Mouse (Mus musculus) liver, embryonic 11.5 days (tissue): ENCODE measurements around the gene Klhl20. TPM values are rescaled to one million over a fixed set of nuclear protein-coding genes. Genes with fewer than 3 reads are reported as not detected.

Experiments
- ATAC-seq: fragments of 200-750 bp; cut with Nextera tagmentation; replicated peaks from 2 replicates; pipeline ENCODE4 v1.8.0; 2017; ENCODE audit warnings: moderate number of reproducible peaks, mild to moderate bottlenecking, moderate TSS enrichment, moderate library complexity; ENCODE audit not compliant: low FRiP score
- DNase-seq: peaks from one replicate; pipeline ENCODE4 v3.0.0-alpha.2; 2017; ENCODE audit warnings: low spot score
- H3K27ac ChIP-seq: fragments of 300-500 bp; sonication (generic); 2 replicates; pipeline ENCODE4 v1.5.1; 2014; ENCODE audit warnings: mild to moderate bottlenecking, low read depth, low read length, control low read depth
- H3K27me3 ChIP-seq: fragments of 300-500 bp; sonication (generic); replicated peaks from 2 replicates; pipeline ENCODE4 v1.6.1; 2014; ENCODE audit warnings: low read length, mixed read lengths; ENCODE audit not compliant: control insufficient read depth, insufficient read depth
- H3K36me3 ChIP-seq: fragments of 300-500 bp; sonication (generic); 2 replicates; pipeline ENCODE4 v1.6.1; 2014; ENCODE audit warnings: mild to moderate bottlenecking, low read length, moderate library complexity, mixed read lengths; ENCODE audit not compliant: control insufficient read depth, insufficient read depth
- H3K4me1 ChIP-seq: fragments of 300-500 bp; sonication (generic); replicated peaks from 2 replicates; pipeline ENCODE4 v1.6.1; 2014; ENCODE audit warnings: low read length, mixed read lengths; ENCODE audit not compliant: control insufficient read depth, insufficient read depth
- H3K4me2 ChIP-seq: fragments of 300-500 bp; sonication (generic); 2 replicates; pipeline ENCODE4 v1.6.1; 2014; ENCODE audit warnings: mild to moderate bottlenecking, control low read depth, moderate library complexity
- H3K4me3 ChIP-seq: fragments of 300-500 bp; sonication (generic); 2 replicates; pipeline ENCODE4 v1.5.1; 2014; ENCODE audit warnings: low read depth, low read length, control low read depth
- H3K9ac ChIP-seq: fragments of 300-500 bp; sonication (generic); 2 replicates; pipeline ENCODE4 v1.6.1; 2014; ENCODE audit warnings: low read depth, low read length, control low read depth
- H3K9me3 ChIP-seq: fragments of 300-500 bp; sonication (generic); 2 replicates; pipeline ENCODE4 v1.6.1; 2016; ENCODE audit warnings: low read length, inconsistent platforms, mixed read lengths; ENCODE audit not compliant: control insufficient read depth
- WGBS: fragments of 180-500 bp; shearing (Covaris S2); extraction: QIAGEN DNeasy Blood & Tissue Kit; methylation state at CpG from one replicate; pipeline ENCODE4 v1.1.7; 2014; 5-methylcytosine and 5-hydroxymethylcytosine counted together
- polyA plus RNA-seq: library from polyadenylated mRNA; unstranded; fragments of >200 nt; fragmentation: Nextera tagmentation; extraction: Ambion mirVana; gene quantifications from 2 replicates; pipeline ENCODE4 v1.2.1, GENCODE M21; 2014

Gene Klhl20
- polyA plus RNA-seq, 1 experiment from 2014 or later: 14.6 TPM

GRCm38 (mm10) chr1:161103842-161104241 is 27.5 kb downstream of the Klhl20 start:
- peaks cover 6% of the 10 kb centered on the region; the same call in 1 of the 2 replicates for H3K36me3 ChIP-seq
- H3K9me3 ChIP-seq: no peaks in the 10 kb centered on the region
- H3K4me3 ChIP-seq: no peak overlapping the region
- H3K4me2 ChIP-seq: no peak overlapping the region
- no peak overlapping the region for H3K9ac ChIP-seq
- no peaks in the 10 kb centered on the region for H3K27me3 ChIP-seq
- ATAC-seq (no peak), DNase-seq (no peak)
- no peaks in the 10 kb centered on the region; the same call in 1 of the 2 replicates for H3K4me1 ChIP-seq
- 77% methylated on average over 1 of the region's 1 CpGs for WGBS
- H3K27ac ChIP-seq: no peak overlapping the region

DNA sequence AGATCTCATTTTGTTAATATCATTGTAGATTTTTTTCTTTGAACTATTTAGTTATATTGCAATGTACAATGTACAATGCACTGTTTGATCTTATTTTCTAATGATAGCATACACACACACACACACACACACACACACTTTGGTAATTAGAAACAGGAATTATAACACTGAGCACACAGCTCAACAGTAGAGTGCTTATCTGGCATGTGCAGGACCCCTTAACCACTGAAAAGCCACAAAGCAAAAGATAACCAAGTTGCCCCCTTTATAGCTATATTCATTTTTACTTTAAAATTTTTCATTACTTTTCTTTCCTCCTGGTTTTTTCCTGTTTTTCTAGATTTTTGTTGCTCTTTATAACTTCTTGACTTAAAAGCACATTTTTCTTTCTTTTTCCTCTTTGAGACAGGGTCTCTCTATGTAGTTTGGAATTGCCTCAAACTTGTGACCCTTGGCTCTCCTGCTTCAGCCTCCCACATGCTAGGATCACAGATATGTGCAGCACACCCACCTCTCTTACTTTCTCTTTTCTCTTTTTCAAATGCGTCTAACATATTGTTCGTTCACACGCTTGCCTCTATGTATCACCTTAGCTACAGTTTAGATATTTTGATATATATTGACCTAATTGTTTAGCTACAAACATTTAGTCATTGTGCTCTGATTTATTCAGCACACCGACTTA is 31.4 kb downstream of the Klhl20 start:
- Histone ChIP-seq H3K9me3 (no peaks in the 10 kb centered on the region), H3K9ac (no peak overlapping the region), H3K27me3 (no peaks in the 10 kb centered on the region), H3K4me3 (no peak overlapping the region), H3K4me2 (peak overlapping the region; percentile 56), H3K36me3 (peaks cover 6% of the 10 kb centered on the region; the same call in 1 of the 2 replicates), H3K4me1 (no peaks in the 10 kb centered on the region; the same call in 1 of the 2 replicates), H3K27ac (peak overlapping the region; percentile 73)
- ATAC-seq: peak; percentile 95
- no peak for DNase-seq
- WGBS: 54% methylated on average over 4 of the region's 4 CpGs

DNA sequence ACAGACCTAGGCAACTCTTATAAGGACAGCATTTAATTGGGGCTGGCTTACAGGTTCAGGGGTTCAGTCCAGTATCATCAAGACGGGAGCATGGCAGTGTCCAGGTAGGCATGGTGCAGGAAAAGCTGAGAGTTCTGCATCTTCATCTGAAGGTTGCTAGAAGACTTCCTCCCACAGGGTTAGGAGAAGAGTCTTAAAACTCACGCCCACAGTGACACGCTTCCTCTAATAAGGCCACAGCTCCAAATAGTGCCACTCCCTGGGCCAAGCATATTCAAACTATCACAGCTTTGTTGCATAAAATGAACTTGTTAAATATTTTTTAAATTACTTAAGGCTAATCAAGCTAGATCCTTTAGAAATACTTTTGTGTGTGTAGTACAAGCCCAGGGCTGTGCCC is 54.1 kb downstream of the Klhl20 start:
- Histone ChIP-seq H3K36me3 (peaks cover 14% of the 10 kb centered on the region), H3K4me1 (peaks cover 15% of the 10 kb centered on the region; the same call in 1 of the 2 replicates), H3K9me3 (no peaks in the 10 kb centered on the region), H3K9ac (no peak overlapping the region), H3K4me2 (no peak overlapping the region), H3K27me3 (no peaks in the 10 kb centered on the region), H3K27ac (no peak overlapping the region), H3K4me3 (no peak overlapping the region)
- ATAC-seq (no peak), DNase-seq (no peak)
- 90% methylated on average over 3 of the region's 3 CpGs for WGBS

DNA sequence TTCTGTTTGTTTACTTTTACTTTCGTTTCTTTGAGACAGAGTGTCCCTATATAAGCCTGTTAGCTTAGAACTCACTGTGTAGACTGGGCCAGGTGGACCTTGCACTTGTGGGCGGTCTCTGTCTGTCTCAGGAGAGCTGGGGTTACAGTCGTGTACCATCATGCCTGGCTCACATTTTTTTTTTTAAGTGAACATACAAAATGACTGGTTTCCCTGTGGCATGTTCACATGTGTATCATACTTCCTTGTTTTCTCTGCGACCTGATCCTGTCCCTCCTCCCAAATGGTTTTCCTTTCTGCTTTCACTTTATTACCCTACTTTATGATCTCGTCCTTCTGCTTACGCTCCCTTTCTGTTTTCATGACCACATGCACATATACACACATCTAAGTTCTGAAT is 55.1 kb downstream of the Klhl20 start:
- peaks cover 14% of the 10 kb centered on the region for H3K36me3 ChIP-seq
- peaks cover 17% of the 10 kb centered on the region; the same call in 1 of the 2 replicates for H3K4me1 ChIP-seq
- H3K9me3 ChIP-seq: no peaks in the 10 kb centered on the region
- ATAC-seq (no peak), DNase-seq (no peak)
- no peak overlapping the region for H3K27ac ChIP-seq
- WGBS: 78% methylated on average over 6 of the region's 6 CpGs
- no peak overlapping the region for H3K4me2 ChIP-seq
- no peak overlapping the region for H3K4me3 ChIP-seq
- H3K9ac ChIP-seq: no peak overlapping the region
- H3K27me3 ChIP-seq: no peaks in the 10 kb centered on the region

GRCm38 (mm10) chr1:161071272-161071620 is 60.1 kb downstream of the Klhl20 start:
- peak overlapping the region; percentile 77; the same call in 1 of the 2 replicates for H3K27ac ChIP-seq
- H3K27me3 ChIP-seq: no peaks in the 10 kb centered on the region
- peak overlapping the region; percentile 76 for H3K4me2 ChIP-seq
- no peak for ATAC-seq
- H3K9ac ChIP-seq: peak overlapping the region; percentile 91
- H3K4me3 ChIP-seq: peak overlapping the region; percentile 87
- no peaks in the 10 kb centered on the region for H3K9me3 ChIP-seq
- WGBS: under 1% methylated on average over 12 of the region's 12 CpGs
- DNase-seq: no peak
- H3K4me1 ChIP-seq: peaks cover 17% of the 10 kb centered on the region; the same call in 1 of the 2 replicates
- peaks cover 2% of the 10 kb centered on the region; the same call in 1 of the 2 replicates for H3K36me3 ChIP-seq

- peak within 1 kb of the TSS; percentile 76 for H3K4me2 ChIP-seq
Observed at GRCm38 (mm10) chr1:161070352-161071271, 60.7 kb downstream of the Klhl20 start, which contains the start of the genes Dars2 and Cenpl. Gene Dars2 (minus strand): TSS chr1:161070658. Gene Cenpl (plus strand): TSS chr1:161070713.

GRCm38 (mm10) chr1:161063351-161063750 is 68.0 kb downstream of the Klhl20 start:
- Histone ChIP-seq H3K4me1 (no peaks in the 10 kb centered on the region), H3K27me3 (no peaks in the 10 kb centered on the region), H3K4me2 (no peak overlapping the region), H3K4me3 (no peak overlapping the region), H3K27ac (no peak overlapping the region), H3K9ac (no peak overlapping the region), H3K36me3 (no peaks in the 10 kb centered on the region), H3K9me3 (no peaks in the 10 kb centered on the region)
- WGBS: 80% methylated on average over 1 of the region's 1 CpGs
- no peak for DNase-seq
- ATAC-seq: no peak

More at GRCm38 (mm10) chr1:161070352-161071271, 60.7 kb downstream of the Klhl20 start, which contains the start of the genes Dars2 and Cenpl:
- H3K9ac ChIP-seq: peak within 1 kb of the TSS; percentile 91
- H3K4me3 ChIP-seq: peak within 1 kb of the TSS; percentile 87
- H3K9me3 ChIP-seq: no peaks in the 10 kb centered on the region
- WGBS: under 1% methylated on average over 57 of the region's 57 CpGs
- peaks cover 17% of the 10 kb centered on the region; the same call in 1 of the 2 replicates for H3K4me1 ChIP-seq
- H3K27ac ChIP-seq: peak within 1 kb of the TSS; percentile 77; the same call in 1 of the 2 replicates
- peak; percentile 95 for ATAC-seq
- DNase-seq: peak; percentile 91
- peaks cover 2% of the 10 kb centered on the region; the same call in 1 of the 2 replicates for H3K36me3 ChIP-seq
- H3K27me3 ChIP-seq: no peaks in the 10 kb centered on the region

DNA sequence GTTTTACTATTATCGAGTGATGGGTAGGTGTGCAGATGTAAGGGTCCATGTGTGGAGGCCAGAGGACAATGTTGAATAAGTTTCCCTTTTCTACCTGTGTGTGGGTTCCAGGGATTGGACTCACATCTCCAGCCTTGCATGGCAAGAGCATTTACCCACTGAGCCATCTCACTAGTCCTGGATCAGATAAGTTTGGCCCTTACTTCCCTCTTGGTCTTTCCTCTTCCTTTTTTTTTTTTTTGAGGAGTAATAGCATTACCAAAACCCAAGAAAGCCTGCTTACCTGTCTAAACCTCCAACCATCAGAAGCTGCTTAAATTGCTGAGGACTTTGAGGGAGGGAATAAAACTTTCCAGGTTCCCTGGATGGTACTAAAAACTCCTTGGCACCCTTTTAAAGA is 74.1 kb downstream of the Klhl20 start:
- peaks cover 10% of the 10 kb centered on the region for H3K36me3 ChIP-seq

More for the DNA sequence above, 74.1 kb downstream of the Klhl20 start:
- WGBS: 95% methylated on average over 1 of the region's 1 CpGs
- H3K27me3 ChIP-seq: no peaks in the 10 kb centered on the region
- H3K9ac ChIP-seq: no peak overlapping the region
- DNase-seq (no peak), ATAC-seq (no peak)
- H3K4me3 ChIP-seq: no peak overlapping the region
- H3K9me3 ChIP-seq: no peaks in the 10 kb centered on the region
- H3K4me1 ChIP-seq: no peaks in the 10 kb centered on the region
- no peak overlapping the region for H3K4me2 ChIP-seq
- H3K27ac ChIP-seq: no peak overlapping the region
